Mouse (Mus musculus) hindbrain, embryonic 11.5 days (tissue): ENCODE results near the gene Dtnbp1. TPM values are rescaled to one million over a fixed set of nuclear protein-coding genes. Genes with fewer than 3 reads are reported as not detected.

Experiments used
- ATAC-seq: fragments of 200-750 bp; cut with Nextera tagmentation; 2 replicates; pipeline ENCODE4 v1.8.0; 2017; ENCODE audit warnings: mild to moderate bottlenecking, moderate TSS enrichment, moderate library complexity; ENCODE audit not compliant: low FRiP score
- DNase-seq: peaks from one replicate; pipeline ENCODE4 v3.0.0-alpha.2; 2015; ENCODE audit warnings: low spot score
- H3K27ac ChIP-seq: fragments of 300-500 bp; sonication (generic); 2 replicates; pipeline ENCODE4 v1.5.1; 2014; ENCODE audit warnings: mild to moderate bottlenecking, low read depth, low read length
- H3K27me3 ChIP-seq: fragments of 300-500 bp; sonication (generic); 2 replicates; pipeline ENCODE4 v1.6.1; 2014; ENCODE audit warnings: mild to moderate bottlenecking, low read length, moderate library complexity, mixed read lengths; ENCODE audit not compliant: control insufficient read depth, insufficient read depth
- H3K36me3 ChIP-seq: fragments of 300-500 bp; sonication (generic); 2 replicates; pipeline ENCODE4 v1.6.1; 2014; ENCODE audit warnings: mild to moderate bottlenecking, low read length, moderate library complexity, mixed read lengths; ENCODE audit not compliant: control insufficient read depth, insufficient read depth
- H3K4me1 ChIP-seq: fragments of 300-500 bp; sonication (generic); replicated peaks from 2 replicates; pipeline ENCODE4 v1.6.1; 2014; ENCODE audit warnings: low read length, mixed read lengths; ENCODE audit not compliant: control insufficient read depth, insufficient read depth
- H3K4me2 ChIP-seq: fragments of 300-500 bp; sonication (generic); replicated peaks from 2 replicates; pipeline ENCODE4 v1.6.1; 2014; ENCODE audit warnings: mild to moderate bottlenecking, low read depth, low read length
- H3K4me3 ChIP-seq: fragments of 300-500 bp; sonication (generic); 2 replicates; pipeline ENCODE4 v1.5.1; 2014; ENCODE audit warnings: low read depth, low read length
- H3K9ac ChIP-seq: fragments of 300-500 bp; sonication (generic); 2 replicates; pipeline ENCODE4 v1.6.1; 2014; ENCODE audit warnings: low read depth, low read length
- H3K9me3 ChIP-seq: fragments of 300-500 bp; sonication (generic); 2 replicates; pipeline ENCODE4 v1.6.1; 2016; ENCODE audit warnings: low read length; ENCODE audit not compliant: control insufficient read depth
- WGBS: fragments of 180-500 bp; shearing (Covaris S2); extraction: QIAGEN DNeasy Blood & Tissue Kit; methylation state at CpG from one replicate; pipeline ENCODE4 v1.1.7; 2014; 5-methylcytosine and 5-hydroxymethylcytosine counted together
- polyA plus RNA-seq: library from polyadenylated mRNA; unstranded; fragments of >200 nt; fragmentation: Nextera tagmentation; extraction: Ambion mirVana; gene quantifications from 2 replicates; pipeline ENCODE4 v1.2.1, GENCODE M21; 2014

The Dtnbp1 gene
- polyA plus RNA-seq, 1 experiment from 2014 or later = 69.2 TPM

- 94% methylated on average over 2 of the region's 2 CpGs for WGBS
- H3K4me1 ChIP-seq = no peaks in the 10 kb centered on the region
- no peaks in the 10 kb centered on the region for H3K27me3 ChIP-seq
- H3K9ac ChIP-seq = no peak overlapping the region
- H3K4me2 ChIP-seq = no peak overlapping the region
- H3K9me3 ChIP-seq = no peaks in the 10 kb centered on the region
- H3K27ac ChIP-seq = no peak overlapping the region
- no peak overlapping the region for H3K4me3 ChIP-seq
- peaks cover 9% of the 10 kb centered on the region; the same call in 1 of the 2 replicates for H3K36me3 ChIP-seq
- no peak for ATAC-seq
- no peak for DNase-seq
Observed at GRCm38 (mm10) chr13:44912851-44913250, 89.1 kb downstream of the Dtnbp1 start.

- Histone ChIP-seq H3K27ac (no peak overlapping the region), H3K4me3 (no peak overlapping the region), H3K36me3 (0 out of 2 replicates have a peak, but pooled peaks cover 7% of the 10 kb centered on the region), H3K9ac (no peak overlapping the region), H3K4me1 (no peaks in the 10 kb centered on the region), H3K9me3 (no peaks in the 10 kb centered on the region), H3K27me3 (no peaks in the 10 kb centered on the region), H3K4me2 (no peak overlapping the region)
- DNase-seq (no peak), ATAC-seq (no peak)
- WGBS = 10% methylated on average over 1 of the region's 1 CpGs
Observed at GRCm38 (mm10) chr13:44908790-44909189, 93.2 kb downstream of the Dtnbp1 start.

- no peaks in the 10 kb centered on the region for H3K9me3 ChIP-seq
- DNase-seq = no peak
- H3K4me1 ChIP-seq = no peaks in the 10 kb centered on the region
- 68% methylated on average over 6 of the region's 6 CpGs for WGBS
- H3K27me3 ChIP-seq = no peaks in the 10 kb centered on the region
- H3K27ac ChIP-seq = no peak overlapping the region
- no peak overlapping the region for H3K4me3 ChIP-seq
- 0 out of 2 replicates have a peak, but pooled peaks cover 7% of the 10 kb centered on the region for H3K36me3 ChIP-seq
- no peak for ATAC-seq
- no peak overlapping the region for H3K4me2 ChIP-seq
- no peak overlapping the region for H3K9ac ChIP-seq
Observed at GRCm38 (mm10) chr13:44907702-44908101, 94.2 kb downstream of the Dtnbp1 start.

- no peaks in the 10 kb centered on the region for H3K4me1 ChIP-seq
- no peaks in the 10 kb centered on the region for H3K27me3 ChIP-seq
- no peak overlapping the region for H3K4me2 ChIP-seq
- H3K4me3 ChIP-seq = no peak overlapping the region
- no peak overlapping the region for H3K9ac ChIP-seq
- ATAC-seq = no peak
- WGBS = 90% methylated on average over 11 of the region's 11 CpGs
- no peaks in the 10 kb centered on the region for H3K9me3 ChIP-seq
- DNase-seq = no peak
- 0 out of 2 replicates have a peak, but pooled peaks cover 5% of the 10 kb centered on the region for H3K36me3 ChIP-seq
- H3K27ac ChIP-seq = no peak overlapping the region
Observed at GRCm38 (mm10) chr13:44906141-44906540, 95.8 kb downstream of the Dtnbp1 start.

GRCm38 (mm10) chr13:44904271-44904670 lies 97.7 kb downstream of the Dtnbp1 start:
- WGBS = 88% methylated on average over 1 of the region's 1 CpGs
- no peak for ATAC-seq
- H3K36me3 ChIP-seq = 0 out of 2 replicates have a peak, but pooled peaks cover 3% of the 10 kb centered on the region
- H3K4me3 ChIP-seq = no peak overlapping the region
- no peaks in the 10 kb centered on the region for H3K9me3 ChIP-seq
- DNase-seq = no peak
- H3K27ac ChIP-seq = no peak overlapping the region
- H3K9ac ChIP-seq = no peak overlapping the region
- H3K27me3 ChIP-seq = no peaks in the 10 kb centered on the region
- no peak overlapping the region for H3K4me2 ChIP-seq
- no peaks in the 10 kb centered on the region for H3K4me1 ChIP-seq

- H3K36me3 ChIP-seq = 0 out of 2 replicates have a peak, but pooled peaks cover 3% of the 10 kb centered on the region
- no peaks in the 10 kb centered on the region for H3K9me3 ChIP-seq
- ATAC-seq = no peak
Observed at GRCm38 (mm10) chr13:44903416-44903815, 98.5 kb downstream of the Dtnbp1 start.

GRCm38 (mm10) chr13:44902299-44902698 lies 99.6 kb downstream of the Dtnbp1 start:
- H3K36me3 ChIP-seq = 0 out of 2 replicates have a peak, but pooled peaks cover 4% of the 10 kb centered on the region
- 93% methylated on average over 6 of the region's 6 CpGs for WGBS
- ATAC-seq = no peak

More at GRCm38 (mm10) chr13:44903416-44903815, 98.5 kb downstream of the Dtnbp1 start:
- Histone ChIP-seq H3K27ac (no peak overlapping the region), H3K27me3 (no peaks in the 10 kb centered on the region), H3K4me2 (no peak overlapping the region), H3K9ac (no peak overlapping the region), H3K4me1 (no peaks in the 10 kb centered on the region), H3K4me3 (no peak overlapping the region)
- DNase-seq = no peak

GRCm38 (mm10) chr13:44896211-44896610 lies 105.7 kb downstream of the Dtnbp1 start:
- Histone ChIP-seq H3K27ac (no peak overlapping the region), H3K36me3 (0 out of 2 replicates have a peak, but pooled peaks cover 8% of the 10 kb centered on the region), H3K4me2 (no peak overlapping the region), H3K9ac (no peak overlapping the region), H3K4me1 (no peaks in the 10 kb centered on the region), H3K4me3 (no peak overlapping the region), H3K27me3 (no peaks in the 10 kb centered on the region), H3K9me3 (no peaks in the 10 kb centered on the region)
- 95% methylated on average over 12 of the region's 12 CpGs for WGBS
- ATAC-seq = no peak
- DNase-seq = no peak

More at GRCm38 (mm10) chr13:44902299-44902698, 99.6 kb downstream of the Dtnbp1 start:
- Histone ChIP-seq H3K27ac (no peak overlapping the region), H3K4me1 (no peaks in the 10 kb centered on the region), H3K4me2 (no peak overlapping the region), H3K9me3 (no peaks in the 10 kb centered on the region), H3K9ac (no peak overlapping the region), H3K4me3 (no peak overlapping the region), H3K27me3 (no peaks in the 10 kb centered on the region)
- DNase-seq = no peak
